Mouse (Mus musculus): ENCODE measurements at regions not wholly inside any gene's neighbourhood (a gene's known extent, or its start where the extent isn't known, plus 50 kb on each side); places are given as distances from the start of the nearest gene placed in this dataset.

GRCm38 (mm10) chr10:95021209-95021608, 76.6 kb upstream of the Plxnc1 start:
- no peak for TF ChIP-seq FLI1 (IDR thresholded peaks at IDR 0.05; ENCODE audit: low read length)
- TF ChIP-seq GATA1 (IDR thresholded peaks at IDR 0.05; ENCODE audit: borderline replicate concordance, low read length) = no peak
- Histone ChIP-seq H3K36me3 (replicated peaks; ENCODE audit: low read length) (no peaks in the 10 kb centered on the region), H3K4me1 (no peaks in the 10 kb centered on the region), H3K9me3 (peaks cover 24% of the 10 kb centered on the region; the same call in 1 of the 2 replicates), H3K27me3 (replicated peaks) (peaks cover 11% of the 10 kb centered on the region), H3K4me3 (replicated peaks) (no peak overlapping the region)

GRCm38 (mm10) chr10:95016896-95017295, 72.3 kb upstream of the Plxnc1 start:
- Histone ChIP-seq H3K4me3 (replicated peaks) (no peak overlapping the region), H3K27me3 (replicated peaks) (peaks cover 10% of the 10 kb centered on the region), H3K4me1 (no peaks in the 10 kb centered on the region), H3K36me3 (replicated peaks; ENCODE audit: low read length) (no peaks in the 10 kb centered on the region), H3K9me3 (peaks cover 19% of the 10 kb centered on the region; the same call in 1 of the 2 replicates)
- no peak for TF ChIP-seq GATA1 (IDR thresholded peaks at IDR 0.05; ENCODE audit: borderline replicate concordance, low read length)

- peaks cover 8% of the 10 kb centered on the region for H3K27me3 ChIP-seq (replicated peaks)
- no peaks in the 10 kb centered on the region for H3K4me1 ChIP-seq
- TF ChIP-seq GATA1 (IDR thresholded peaks at IDR 0.05; ENCODE audit: borderline replicate concordance, low read length) = no peak
- TF ChIP-seq FLI1 (IDR thresholded peaks at IDR 0.05; ENCODE audit: low read length) = no peak
- H3K9me3 ChIP-seq = peaks cover 16% of the 10 kb centered on the region; the same call in 1 of the 2 replicates
- no peaks in the 10 kb centered on the region for H3K36me3 ChIP-seq (replicated peaks; ENCODE audit: low read length)
- no peak overlapping the region for H3K4me3 ChIP-seq (replicated peaks)
Measured at GRCm38 (mm10) chr10:95015298-95015951, 70.8 kb upstream of the Plxnc1 start.

GRCm38 (mm10) chr10:95013946-95014345, 69.3 kb upstream of the Plxnc1 start:
- H3K36me3 ChIP-seq (replicated peaks; ENCODE audit: low read length) = no peaks in the 10 kb centered on the region
- H3K4me1 ChIP-seq = peaks cover 9% of the 10 kb centered on the region
- H3K4me3 ChIP-seq (replicated peaks) = no peak overlapping the region
- peaks cover 15% of the 10 kb centered on the region for H3K9me3 ChIP-seq
- TF ChIP-seq FLI1 (IDR thresholded peaks at IDR 0.05; ENCODE audit: low read length) = no peak
- TF ChIP-seq GATA1 (IDR thresholded peaks at IDR 0.05; ENCODE audit: borderline replicate concordance, low read length) = no peak
- H3K27me3 ChIP-seq (replicated peaks) = peaks cover 8% of the 10 kb centered on the region

- Histone ChIP-seq H3K4me1 (peaks cover 12% of the 10 kb centered on the region), H3K27me3 (replicated peaks) (peaks cover 8% of the 10 kb centered on the region), H3K36me3 (replicated peaks; ENCODE audit: low read length) (no peaks in the 10 kb centered on the region), H3K9me3 (peaks cover 15% of the 10 kb centered on the region), H3K4me3 (replicated peaks) (no peak overlapping the region)
- TF ChIP-seq GATA1 (IDR thresholded peaks at IDR 0.05; ENCODE audit: borderline replicate concordance, low read length) = no peak
- no peak for TF ChIP-seq FLI1 (IDR thresholded peaks at IDR 0.05; ENCODE audit: low read length)
Measured at GRCm38 (mm10) chr10:95013213-95013915, 68.7 kb upstream of the Plxnc1 start.

DNA sequence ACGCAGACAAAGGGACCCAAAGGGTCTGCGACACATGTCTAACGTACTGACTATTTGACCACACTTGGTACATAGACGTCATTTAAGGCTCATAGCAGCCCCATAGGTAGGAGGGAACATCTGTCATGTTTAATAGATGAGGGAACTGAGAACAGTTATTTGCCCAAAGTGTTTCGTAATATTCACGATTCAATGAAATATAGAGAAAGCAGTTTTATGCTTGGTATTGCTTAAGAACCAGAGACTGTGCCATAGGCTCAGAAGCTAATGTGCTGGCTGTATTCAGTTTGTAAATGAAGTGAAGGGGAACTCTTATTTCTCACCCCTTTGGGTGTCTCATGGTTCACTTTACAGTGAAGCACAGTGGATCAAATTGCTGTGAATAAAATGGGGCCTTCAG, 65.7 kb upstream of the Plxnc1 start:
- peaks cover 6% of the 10 kb centered on the region for H3K27me3 ChIP-seq (replicated peaks)
- no peak overlapping the region for H3K4me3 ChIP-seq (replicated peaks)
- H3K9me3 ChIP-seq = peaks cover 21% of the 10 kb centered on the region
- TF ChIP-seq FLI1 (IDR thresholded peaks at IDR 0.05; ENCODE audit: low read length) = no peak
- H3K36me3 ChIP-seq (replicated peaks; ENCODE audit: low read length) = no peaks in the 10 kb centered on the region
- peaks cover 12% of the 10 kb centered on the region for H3K4me1 ChIP-seq

DNA sequence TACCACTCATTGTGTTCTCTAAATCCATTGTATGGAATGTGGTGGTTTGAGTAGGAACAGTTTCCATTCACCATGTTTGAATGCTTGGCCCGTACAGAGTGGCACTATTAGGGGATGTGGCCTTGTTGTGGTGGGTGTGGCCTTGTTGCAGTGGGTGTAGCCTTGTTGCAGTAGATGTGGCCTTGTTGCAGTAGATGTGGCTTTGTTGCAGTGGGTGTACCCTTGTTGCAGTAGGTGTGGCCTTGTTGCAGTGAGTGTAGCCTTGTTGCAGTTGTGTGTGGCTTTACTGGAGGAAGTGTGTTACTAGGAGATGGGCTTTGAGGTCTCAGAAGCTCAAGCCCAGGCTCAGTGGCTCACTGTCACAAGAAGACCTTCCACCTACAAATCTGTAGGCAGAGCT, 64.4 kb upstream of the Plxnc1 start:
- TF ChIP-seq GATA1 (IDR thresholded peaks at IDR 0.05; ENCODE audit: borderline replicate concordance, low read length) = no peak
- no peak for TF ChIP-seq FLI1 (IDR thresholded peaks at IDR 0.05; ENCODE audit: low read length)
- H3K4me1 ChIP-seq = peaks cover 12% of the 10 kb centered on the region

DNA sequence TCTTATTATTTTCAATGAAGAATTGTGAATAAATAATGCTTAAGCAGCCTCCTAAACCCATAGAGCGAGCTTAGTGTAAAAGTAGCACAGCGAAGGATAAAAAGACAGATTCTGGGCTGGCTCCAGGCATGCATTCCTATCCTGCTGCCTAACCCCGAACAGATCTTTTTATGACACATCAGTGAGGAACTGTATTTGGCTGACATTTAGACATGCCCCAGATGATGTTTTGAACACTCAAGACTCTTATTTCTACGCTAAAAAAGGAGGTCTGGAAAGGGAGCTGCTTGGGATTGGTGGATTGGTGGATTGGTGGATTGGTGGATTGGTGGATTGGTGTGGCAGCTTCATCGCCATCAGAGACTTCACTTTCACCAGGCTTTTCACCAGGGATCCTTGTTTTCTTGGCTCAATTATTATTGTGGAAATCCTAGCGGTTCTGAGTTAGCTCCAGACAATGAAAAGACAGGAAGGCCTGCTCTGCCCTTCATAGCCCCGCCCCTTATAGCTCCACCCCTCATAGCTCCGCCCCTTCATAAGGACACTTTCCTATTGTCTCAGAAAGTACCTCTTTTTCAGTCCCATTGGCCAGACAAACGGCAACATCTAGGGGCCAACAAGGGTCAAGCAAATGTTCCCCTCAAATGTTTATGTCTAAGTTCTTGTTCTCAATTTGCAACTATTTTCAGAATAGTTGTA, 59.6 kb upstream of the Plxnc1 start:
- no peak overlapping the region for H3K4me3 ChIP-seq (replicated peaks)
- peaks cover 24% of the 10 kb centered on the region for H3K9me3 ChIP-seq
- TF ChIP-seq FLI1 (IDR thresholded peaks at IDR 0.05; ENCODE audit: low read length) (no peak), GATA1 (IDR thresholded peaks at IDR 0.05; ENCODE audit: borderline replicate concordance, low read length) (no peak)
- peaks cover 6% of the 10 kb centered on the region for H3K4me1 ChIP-seq
- peaks cover 6% of the 10 kb centered on the region for H3K27me3 ChIP-seq (replicated peaks)
- H3K36me3 ChIP-seq (replicated peaks; ENCODE audit: low read length) = no peaks in the 10 kb centered on the region

More for the DNA sequence above, 64.4 kb upstream of the Plxnc1 start:
- Histone ChIP-seq H3K9me3 (peaks cover 27% of the 10 kb centered on the region), H3K4me3 (replicated peaks) (peak overlapping the region; percentile 57), H3K27me3 (replicated peaks) (peaks cover 5% of the 10 kb centered on the region), H3K36me3 (replicated peaks; ENCODE audit: low read length) (no peaks in the 10 kb centered on the region)

DNA sequence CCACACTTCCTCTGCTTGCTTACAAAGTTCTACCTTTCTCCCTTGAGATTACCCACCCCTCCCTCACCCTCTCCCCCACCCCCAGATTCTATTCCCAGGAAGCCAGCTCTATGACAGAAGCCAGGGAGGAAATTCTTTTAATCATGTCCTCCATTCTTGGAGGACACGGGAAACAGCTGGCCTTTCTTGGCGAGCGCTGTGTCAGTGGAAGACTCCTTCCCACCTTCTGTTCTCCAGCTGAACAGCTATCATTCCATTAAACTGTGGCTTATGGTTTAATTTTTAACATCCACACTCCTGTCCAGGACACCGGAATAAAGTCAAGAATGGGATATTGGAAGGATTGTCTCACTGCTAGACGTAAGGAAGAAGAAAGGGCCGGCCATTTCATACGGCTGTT, 59.0 kb upstream of the Plxnc1 start:
- Histone ChIP-seq H3K4me3 (replicated peaks) (no peak overlapping the region), H3K36me3 (replicated peaks; ENCODE audit: low read length) (no peaks in the 10 kb centered on the region), H3K4me1 (no peaks in the 10 kb centered on the region), H3K9me3 (peaks cover 30% of the 10 kb centered on the region), H3K27me3 (replicated peaks) (peaks cover 8% of the 10 kb centered on the region)
- TF ChIP-seq GATA1 (IDR thresholded peaks at IDR 0.05; ENCODE audit: borderline replicate concordance, low read length) = no peak
- no peak for TF ChIP-seq FLI1 (IDR thresholded peaks at IDR 0.05; ENCODE audit: low read length)

DNA sequence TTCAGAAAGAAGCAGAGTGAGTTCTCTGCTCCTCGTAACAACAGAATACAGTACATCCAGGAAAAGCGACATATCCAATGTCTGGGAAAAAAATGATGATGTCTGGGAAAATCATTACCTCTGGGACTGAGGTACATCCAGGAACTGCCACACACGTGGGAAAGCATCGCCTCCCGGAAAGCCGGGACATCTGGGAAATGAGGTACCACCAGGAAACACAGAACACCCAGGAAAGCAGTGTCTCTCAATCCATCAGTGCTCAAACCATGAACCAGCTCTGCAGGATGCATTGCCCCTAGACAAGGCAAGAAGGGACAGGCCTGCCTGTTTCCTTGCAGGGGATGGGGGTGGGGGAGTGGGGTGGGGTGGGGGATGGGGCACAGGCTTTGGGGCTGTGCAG, 57.0 kb upstream of the Plxnc1 start:
- no peak overlapping the region for H3K4me3 ChIP-seq (replicated peaks)
- no peaks in the 10 kb centered on the region for H3K36me3 ChIP-seq (replicated peaks; ENCODE audit: low read length)
- no peaks in the 10 kb centered on the region for H3K4me1 ChIP-seq
- H3K27me3 ChIP-seq (replicated peaks) = peaks cover 8% of the 10 kb centered on the region
- peaks cover 28% of the 10 kb centered on the region for H3K9me3 ChIP-seq
- TF ChIP-seq FLI1 (IDR thresholded peaks at IDR 0.05; ENCODE audit: low read length) = no peak
- TF ChIP-seq GATA1 (IDR thresholded peaks at IDR 0.05; ENCODE audit: borderline replicate concordance, low read length) = no peak

Measured in megakaryocyte, embryonic 14.5 days (primary cell).